Mouse (Mus musculus): ENCODE measurements around the gene Map10.

DNA sequence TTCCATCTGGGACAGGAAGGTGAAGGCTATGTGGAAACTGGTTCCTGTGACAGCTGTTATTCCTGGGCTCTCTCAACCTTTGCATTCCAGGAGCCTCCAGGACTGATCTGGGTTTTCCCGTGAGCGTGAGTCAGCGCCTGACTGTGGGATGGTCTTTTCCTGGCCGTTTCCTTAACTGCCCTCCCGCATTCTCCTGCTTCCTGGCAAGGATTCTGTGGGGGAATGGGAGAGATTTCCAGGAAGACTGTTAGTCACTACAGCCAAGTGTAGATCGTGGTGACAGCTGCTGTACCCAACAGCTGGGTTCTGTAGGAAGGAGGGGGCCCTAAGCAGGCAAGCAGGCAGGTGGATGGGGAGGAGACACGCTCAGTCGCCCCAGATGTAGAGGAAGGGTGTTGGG is 45.3 kb upstream of the Map10 start:
- TF ChIP-seq CTCF (IDR thresholded peaks at IDR 0.05; ENCODE audit: extremely low read depth, insufficient read depth, insufficient read length, insufficient replicate concordance) (no peak), POLR2A (IDR thresholded peaks at IDR 0.05; ENCODE audit: low read depth, low read length) (no peak)

Data from spleen, adult 2 months (tissue).